Mouse (Mus musculus) liver, embryonic 15.5 days (tissue): ENCODE measurements around the gene Urm1. TPM values are rescaled to one million over a fixed set of nuclear protein-coding genes. Genes with fewer than 3 reads are reported as not detected.
A peak's percentile ranks its signal among the peaks of the same experiment; 100 is the strongest.

Experiments
- ATAC-seq: fragments of 200-750 bp; cut with Nextera tagmentation; 2 replicates; pipeline ENCODE4 v1.8.0; 2017; ENCODE audit warnings: moderate number of reproducible peaks, mild to moderate bottlenecking, moderate library complexity; ENCODE audit not compliant: insufficient read depth
- H3K27ac ChIP-seq: fragments of 300-500 bp; sonication (generic); replicated peaks from 2 replicates; pipeline ENCODE4 v1.5.1; 2015; ENCODE audit warnings: mild to moderate bottlenecking, inconsistent platforms
- H3K27me3 ChIP-seq: fragments of 300-500 bp; sonication (generic); 2 replicates; pipeline ENCODE4 v1.6.1; 2015; ENCODE audit warnings: mild to moderate bottlenecking, inconsistent platforms
- H3K36me3 ChIP-seq: fragments of 300-500 bp; sonication (generic); replicated peaks from 2 replicates; pipeline ENCODE4 v1.6.1; 2015; ENCODE audit warnings: moderate library complexity, mild to moderate bottlenecking, inconsistent platforms
- H3K4me1 ChIP-seq: fragments of 300-500 bp; sonication (generic); replicated peaks from 2 replicates; pipeline ENCODE4 v1.6.1; 2015; ENCODE audit warnings: inconsistent platforms
- H3K4me2 ChIP-seq: fragments of 300-500 bp; sonication (generic); 2 replicates; pipeline ENCODE4 v1.6.1; 2015; ENCODE audit warnings: moderate library complexity, mild to moderate bottlenecking, inconsistent platforms
- H3K4me3 ChIP-seq: fragments of 300-500 bp; sonication (generic); replicated peaks from 2 replicates; pipeline ENCODE4 v1.5.1; 2015; ENCODE audit warnings: mild to moderate bottlenecking, inconsistent platforms
- H3K9ac ChIP-seq: fragments of 300-500 bp; sonication (generic); 2 replicates; pipeline ENCODE4 v1.6.1; 2015; ENCODE audit warnings: moderate library complexity, mild to moderate bottlenecking, inconsistent platforms
- H3K9me3 ChIP-seq: fragments of 300-500 bp; sonication (generic); replicated peaks from 2 replicates; pipeline ENCODE4 v1.6.1; 2016; ENCODE audit warnings: inconsistent platforms
- WGBS: fragments of 180-500 bp; shearing (Covaris S2); methylation state at CpG from one replicate; pipeline ENCODE4 v1.1.7; 2015; ENCODE audit warnings: mixed read lengths; ENCODE audit not compliant: insufficient replicate concordance; 5-methylcytosine and 5-hydroxymethylcytosine counted together
- polyA plus RNA-seq: library from polyadenylated mRNA; unstranded; fragments of >200 nt; fragmentation: Nextera tagmentation; extraction: Ambion mirVana; gene quantifications from 2 replicates; pipeline ENCODE4 v1.2.1, GENCODE M21; 2015

The Urm1 gene
- polyA plus RNA-seq, 1 experiment from 2014 or later: 8.0 TPM

GRCm38 (mm10) chr2:29833796-29834195 lies 13.9 kb downstream of the Urm1 start:
- no peak for ATAC-seq
- Histone ChIP-seq H3K4me1 (peaks cover 7% of the 10 kb centered on the region; the same call in 1 of the 2 replicates), H3K36me3 (peaks cover 31% of the 10 kb centered on the region), H3K4me3 (no peak overlapping the region), H3K4me2 (no peak overlapping the region), H3K9me3 (no peaks in the 10 kb centered on the region), H3K9ac (no peak overlapping the region), H3K27ac (no peak overlapping the region), H3K27me3 (no peaks in the 10 kb centered on the region)
- 78% methylated on average over 5 of the region's 5 CpGs for WGBS

DNA sequence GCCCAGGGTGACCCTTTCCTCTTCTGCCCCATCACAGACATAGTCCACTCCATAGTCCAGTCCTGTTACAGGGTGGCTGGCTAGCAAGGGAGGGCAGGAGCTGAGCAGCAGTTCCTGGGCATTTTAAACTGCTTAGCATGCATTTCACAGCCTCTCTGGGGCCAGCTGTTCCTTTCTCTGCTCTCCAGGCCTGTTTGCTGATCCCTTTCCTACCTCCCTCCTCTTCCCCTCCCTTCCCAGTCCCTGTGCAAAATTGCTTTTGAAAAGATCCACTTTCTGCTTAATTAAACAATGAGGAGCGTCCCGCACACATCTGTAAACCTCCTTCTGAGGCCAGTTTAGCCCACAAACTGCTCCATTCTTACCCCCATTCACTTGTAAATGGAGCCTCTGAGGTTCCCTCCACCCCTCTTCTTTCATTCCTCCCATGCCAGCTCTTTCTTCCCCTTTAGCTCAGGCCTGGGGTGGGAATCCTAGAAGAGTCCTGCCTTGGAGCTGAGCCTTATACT lies 15.6 kb downstream of the Urm1 start:
- no peak for ATAC-seq
- Histone ChIP-seq H3K4me1 (no peaks in the 10 kb centered on the region; the same call in 1 of the 2 replicates), H3K9ac (no peak overlapping the region), H3K4me2 (no peak overlapping the region), H3K9me3 (no peaks in the 10 kb centered on the region), H3K4me3 (no peak overlapping the region), H3K27ac (no peak overlapping the region), H3K36me3 (peaks cover 33% of the 10 kb centered on the region), H3K27me3 (no peaks in the 10 kb centered on the region)
- WGBS: 87% methylated on average over 2 of the region's 2 CpGs

- no peak for ATAC-seq
- Histone ChIP-seq H3K36me3 (peaks cover 45% of the 10 kb centered on the region), H3K4me3 (no peak overlapping the region), H3K9ac (no peak overlapping the region), H3K4me2 (no peak overlapping the region), H3K27ac (no peak overlapping the region), H3K27me3 (peaks cover 15% of the 10 kb centered on the region), H3K9me3 (no peaks in the 10 kb centered on the region), H3K4me1 (no peaks in the 10 kb centered on the region)
- WGBS: 45% methylated on average over 4 of the region's 4 CpGs
Measured at GRCm38 (mm10) chr2:29839460-29839859, 19.6 kb downstream of the Urm1 start.

- H3K4me3 ChIP-seq: no peak overlapping the region
- WGBS: 67% methylated on average over 9 of the region's 9 CpGs
- ATAC-seq: no peak
- no peak overlapping the region for H3K9ac ChIP-seq
- H3K4me1 ChIP-seq: peaks cover 6% of the 10 kb centered on the region; the same call in 1 of the 2 replicates
- H3K36me3 ChIP-seq: peaks cover 41% of the 10 kb centered on the region
- no peak overlapping the region for H3K27ac ChIP-seq
- no peaks in the 10 kb centered on the region for H3K9me3 ChIP-seq
- H3K4me2 ChIP-seq: no peak overlapping the region
- H3K27me3 ChIP-seq: peaks cover 53% of the 10 kb centered on the region
Measured at GRCm38 (mm10) chr2:29843231-29844105, 23.6 kb downstream of the Urm1 start.

GRCm38 (mm10) chr2:29844115-29844514 lies 24.2 kb downstream of the Urm1 start:
- H3K4me1 ChIP-seq: peaks cover 6% of the 10 kb centered on the region; the same call in 1 of the 2 replicates
- peaks cover 35% of the 10 kb centered on the region for H3K36me3 ChIP-seq
- H3K27me3 ChIP-seq: peaks cover 60% of the 10 kb centered on the region
- 79% methylated on average over 2 of the region's 2 CpGs for WGBS
- H3K27ac ChIP-seq: no peak overlapping the region
- H3K4me3 ChIP-seq: no peak overlapping the region
- no peak overlapping the region for H3K4me2 ChIP-seq
- no peak for ATAC-seq
- no peaks in the 10 kb centered on the region for H3K9me3 ChIP-seq
- H3K9ac ChIP-seq: no peak overlapping the region

- Histone ChIP-seq H3K36me3 (peaks cover 35% of the 10 kb centered on the region), H3K27ac (no peak overlapping the region), H3K9ac (no peak overlapping the region), H3K4me2 (no peak overlapping the region), H3K9me3 (no peaks in the 10 kb centered on the region), H3K4me3 (no peak overlapping the region), H3K4me1 (peaks cover 6% of the 10 kb centered on the region; the same call in 1 of the 2 replicates), H3K27me3 (peaks cover 61% of the 10 kb centered on the region)
- WGBS: 45% methylated on average over 3 of the region's 3 CpGs
- no peak for ATAC-seq
Measured at GRCm38 (mm10) chr2:29844661-29845060, 24.8 kb downstream of the Urm1 start.

DNA sequence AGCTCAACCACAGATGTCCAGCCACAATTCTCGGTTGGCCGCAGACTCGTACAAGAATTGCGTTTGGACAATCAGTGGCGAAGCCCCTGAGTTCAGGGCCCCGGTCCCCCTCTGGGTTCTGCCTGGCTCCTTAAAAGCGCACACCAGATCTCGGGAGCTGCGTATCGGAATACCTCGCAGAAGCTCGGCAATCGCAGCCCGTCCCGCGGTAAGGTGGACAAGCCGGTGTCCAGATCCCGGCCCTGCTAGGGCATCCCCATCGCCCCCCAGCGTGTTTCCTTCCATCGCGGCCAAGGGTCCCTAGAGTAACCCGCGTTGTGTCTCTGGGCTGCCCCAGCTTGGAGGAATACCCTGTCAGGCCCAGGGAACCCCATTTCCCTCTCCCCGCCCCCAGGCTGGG lies 25.8 kb downstream of the Urm1 start:
- WGBS: 44% methylated on average over 25 of the region's 25 CpGs
- no peaks in the 10 kb centered on the region for H3K9me3 ChIP-seq
- no peak for ATAC-seq
- no peak overlapping the region for H3K9ac ChIP-seq
- peaks cover 61% of the 10 kb centered on the region for H3K27me3 ChIP-seq
- no peak overlapping the region for H3K4me2 ChIP-seq
- H3K4me3 ChIP-seq: peak overlapping the region; percentile 8; the same call in 1 of the 2 replicates
- H3K27ac ChIP-seq: no peak overlapping the region
- peaks cover 6% of the 10 kb centered on the region; the same call in 1 of the 2 replicates for H3K4me1 ChIP-seq
- peaks cover 35% of the 10 kb centered on the region for H3K36me3 ChIP-seq

DNA sequence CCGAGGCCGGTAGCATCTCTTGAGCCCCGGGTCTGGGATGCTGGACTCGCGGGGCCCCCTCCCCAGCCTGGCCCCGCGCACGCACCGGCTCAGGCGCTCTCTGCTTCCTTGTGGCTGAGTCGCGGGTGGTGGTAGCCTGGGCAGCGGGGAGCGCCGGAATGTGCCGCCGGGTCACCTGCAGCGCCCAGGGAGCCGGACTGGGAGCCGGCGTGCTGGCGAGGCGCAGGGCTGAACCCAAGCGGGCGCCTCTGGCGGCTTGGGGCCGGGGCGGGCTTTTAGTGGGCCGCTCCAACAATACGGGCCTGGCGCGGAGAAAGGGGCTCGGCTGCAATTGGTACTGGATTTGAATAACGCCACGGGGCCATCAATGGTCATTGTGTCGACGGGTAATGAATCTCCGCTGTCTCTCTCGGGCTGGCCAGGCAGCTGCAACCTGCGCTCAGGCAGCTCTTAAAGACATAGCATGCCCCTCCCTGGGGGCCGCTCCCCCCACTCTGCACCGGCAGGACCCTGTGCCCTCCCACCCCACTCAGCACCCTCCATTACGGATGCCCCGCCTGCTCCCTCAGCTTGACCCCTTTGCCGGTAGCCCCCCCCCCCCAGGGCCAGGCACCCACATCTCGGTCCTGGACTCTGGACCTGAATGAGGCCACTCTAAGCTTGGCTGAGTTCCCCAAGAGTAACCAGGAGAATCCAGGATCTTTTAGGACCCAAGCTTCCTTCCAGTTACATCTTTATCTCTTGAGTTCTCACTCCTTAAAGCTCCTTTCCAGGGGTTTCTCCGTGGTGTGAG lies 26.4 kb downstream of the Urm1 start:
- Histone ChIP-seq H3K36me3 (peaks cover 33% of the 10 kb centered on the region), H3K4me1 (peaks cover 6% of the 10 kb centered on the region; the same call in 1 of the 2 replicates), H3K27ac (no peak overlapping the region), H3K4me3 (peak overlapping the region; percentile 8; the same call in 1 of the 2 replicates), H3K27me3 (peaks cover 61% of the 10 kb centered on the region), H3K9me3 (no peaks in the 10 kb centered on the region), H3K9ac (no peak overlapping the region), H3K4me2 (peak overlapping the region; percentile 5; the same call in 1 of the 2 replicates)
- WGBS: 30% methylated on average over 47 of the region's 47 CpGs
- ATAC-seq: no peak

DNA sequence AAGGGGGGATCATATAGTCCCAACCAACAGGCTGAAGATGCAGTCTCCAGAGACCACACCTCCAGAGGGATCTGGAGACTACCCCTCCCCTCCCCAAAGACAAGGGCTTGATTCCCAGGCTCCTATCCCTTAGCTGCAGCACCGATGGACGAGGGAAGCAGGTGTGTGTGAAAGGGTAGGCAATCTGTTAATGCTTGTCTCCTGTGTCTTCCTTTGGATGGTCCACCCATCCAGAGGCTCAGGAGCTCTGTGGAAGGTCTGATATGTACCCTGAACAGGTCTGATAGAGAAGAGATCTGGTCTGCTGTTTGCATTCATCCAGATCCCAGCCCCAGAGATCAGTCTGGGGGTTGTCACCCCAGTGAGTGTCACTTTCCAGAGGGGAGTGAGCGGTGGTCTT lies 27.0 kb downstream of the Urm1 start:
- Histone ChIP-seq H3K4me2 (no peak overlapping the region), H3K4me3 (no peak overlapping the region), H3K9ac (no peak overlapping the region), H3K4me1 (peaks cover 6% of the 10 kb centered on the region; the same call in 1 of the 2 replicates), H3K9me3 (no peaks in the 10 kb centered on the region), H3K27me3 (peaks cover 61% of the 10 kb centered on the region), H3K27ac (no peak overlapping the region), H3K36me3 (peaks cover 26% of the 10 kb centered on the region)
- ATAC-seq: no peak
- 50% methylated on average over 3 of the region's 3 CpGs for WGBS

GRCm38 (mm10) chr2:29849041-29849440 lies 29.2 kb downstream of the Urm1 start:
- H3K9me3 ChIP-seq: no peaks in the 10 kb centered on the region
- H3K27ac ChIP-seq: no peak overlapping the region
- 54% methylated on average over 8 of the region's 8 CpGs for WGBS
- H3K27me3 ChIP-seq: peaks cover 51% of the 10 kb centered on the region
- H3K4me1 ChIP-seq: peaks cover 11% of the 10 kb centered on the region; the same call in 1 of the 2 replicates
- no peak for ATAC-seq
- 0 out of 2 replicates have a peak, but pooled peaks cover 6% of the 10 kb centered on the region for H3K36me3 ChIP-seq
- no peak overlapping the region for H3K4me2 ChIP-seq
- H3K9ac ChIP-seq: no peak overlapping the region
- H3K4me3 ChIP-seq: no peak overlapping the region
